Mouse (Mus musculus) frontal cortex, adult (tissue): ENCODE results near the gene Gfer.
"Not testable (repeated sequence)": the region's sequence is repeated elsewhere in the genome, so short reads cannot be mapped to it uniquely, and the experiment has no call there.

Experiments
- ATAC-seq: cut with Nextera tagmentation; 2 replicates; pipeline ENCODE4 v1.9.2; 2017; ENCODE audit warnings: mild to moderate bottlenecking, moderate library complexity, mixed read lengths; ENCODE audit not compliant: low TSS enrichment

The Gfer gene

DNA sequence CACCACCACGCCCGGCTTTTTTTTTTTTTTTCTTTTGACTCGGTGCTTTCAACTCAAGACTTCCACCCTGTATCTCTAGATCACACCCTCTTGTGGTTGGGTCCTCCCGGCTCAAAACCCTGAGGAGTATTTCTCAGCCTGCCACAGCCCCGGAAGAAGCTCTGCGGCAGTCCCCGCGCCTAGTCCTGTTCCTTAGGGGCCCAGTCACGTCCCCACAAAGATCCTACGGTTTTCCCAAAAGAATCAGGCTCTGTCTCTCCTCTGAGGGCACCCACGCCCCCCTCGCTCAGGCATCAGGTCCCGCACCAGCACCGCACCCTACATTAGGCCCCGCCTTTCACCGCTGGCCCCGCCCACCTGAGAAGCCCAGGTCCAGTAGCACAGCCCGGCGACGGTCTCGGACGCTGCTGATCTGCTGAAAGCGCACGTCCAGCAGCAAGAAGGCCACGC lies 8.8 kb downstream of the Gfer start:
- no peak for ATAC-seq

DNA sequence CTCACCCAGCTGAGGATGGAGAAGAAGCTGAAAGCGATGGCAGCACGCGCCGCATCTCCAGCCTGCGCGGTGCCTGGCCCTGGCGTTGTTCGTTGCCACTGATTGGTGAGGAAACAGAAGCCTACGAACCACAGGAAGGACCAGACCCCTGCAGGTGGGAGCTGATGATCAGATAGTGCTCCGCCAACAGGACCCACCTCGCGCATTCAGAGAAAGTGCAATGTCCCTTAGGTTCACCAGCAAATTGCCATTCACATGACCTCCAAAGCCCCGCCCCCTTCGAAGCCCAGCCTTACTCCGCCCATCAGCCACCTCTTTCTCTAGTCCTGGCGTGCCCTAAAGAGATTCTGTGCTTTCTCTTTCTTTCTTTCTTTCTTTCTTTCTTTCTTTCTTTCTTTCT lies 9.4 kb downstream of the Gfer start:
- ATAC-seq = no peak

DNA sequence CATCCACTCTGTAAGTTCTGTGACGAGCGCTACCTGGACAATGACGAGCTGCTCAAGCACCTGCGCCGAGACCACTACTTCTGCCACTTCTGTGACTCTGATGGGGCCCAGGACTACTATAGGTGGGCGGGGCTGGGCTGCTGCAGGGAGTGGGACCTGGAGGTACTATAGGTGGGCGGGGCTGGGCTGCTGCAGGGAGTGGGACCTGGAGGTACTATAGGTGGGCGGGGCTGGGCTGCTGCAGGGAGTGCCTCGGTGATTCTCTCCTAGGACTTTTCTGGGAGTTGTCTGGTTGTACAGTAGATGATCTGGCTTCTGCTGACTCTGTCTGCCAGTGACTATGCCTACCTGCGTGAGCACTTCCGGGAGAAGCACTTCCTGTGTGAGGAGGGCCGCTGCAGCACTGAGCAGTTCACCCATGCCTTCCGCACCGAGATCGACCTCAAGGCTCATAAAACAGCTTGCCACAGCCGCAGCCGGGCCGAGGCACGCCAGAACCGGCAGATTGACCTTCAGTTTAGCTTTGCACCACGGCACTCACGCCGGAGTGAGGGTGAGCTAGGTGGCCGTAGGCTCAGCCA lies 18.4 kb downstream of the Gfer start:
- no peak for ATAC-seq

DNA sequence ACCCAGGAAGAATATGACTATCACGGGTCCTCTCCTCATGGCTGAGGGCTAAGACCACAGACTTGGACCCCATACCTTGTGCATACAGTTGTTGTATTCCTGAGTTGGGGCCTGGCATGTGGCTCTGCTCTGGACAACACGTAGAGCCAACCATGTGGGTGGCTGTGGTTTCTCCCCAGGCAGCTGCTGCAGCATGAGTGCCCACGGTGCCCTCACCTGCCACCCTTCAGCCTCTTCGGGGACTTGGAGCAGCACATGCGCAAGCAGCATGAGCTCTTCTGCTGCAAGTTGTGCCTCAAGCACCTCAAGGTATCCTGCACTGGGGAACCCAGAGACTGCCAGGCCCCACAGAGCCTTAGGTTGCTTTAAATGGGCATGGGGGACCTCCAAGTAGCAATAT lies 19.1 kb downstream of the Gfer start:
- no peak for ATAC-seq

DNA sequence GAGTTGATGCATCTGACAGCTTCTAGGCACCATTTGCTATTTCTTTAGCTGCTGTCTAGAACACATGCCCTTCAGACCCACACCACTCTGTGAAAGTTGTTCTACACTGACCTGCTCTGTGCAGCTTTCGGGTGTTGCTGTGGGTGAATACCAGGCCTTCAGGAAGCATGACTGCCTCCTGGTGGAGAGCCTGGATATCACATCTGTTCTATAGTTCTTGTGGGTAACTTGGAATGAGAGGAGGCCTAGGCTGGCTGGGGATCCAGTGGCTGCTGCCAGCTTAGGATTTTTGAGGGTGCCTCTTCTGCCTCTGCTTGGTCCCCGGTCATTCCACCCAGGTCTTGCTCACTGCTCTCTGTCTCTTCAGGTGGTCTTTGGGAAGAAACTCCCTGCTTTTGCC lies 19.8 kb downstream of the Gfer start:
- ATAC-seq = no peak

DNA sequence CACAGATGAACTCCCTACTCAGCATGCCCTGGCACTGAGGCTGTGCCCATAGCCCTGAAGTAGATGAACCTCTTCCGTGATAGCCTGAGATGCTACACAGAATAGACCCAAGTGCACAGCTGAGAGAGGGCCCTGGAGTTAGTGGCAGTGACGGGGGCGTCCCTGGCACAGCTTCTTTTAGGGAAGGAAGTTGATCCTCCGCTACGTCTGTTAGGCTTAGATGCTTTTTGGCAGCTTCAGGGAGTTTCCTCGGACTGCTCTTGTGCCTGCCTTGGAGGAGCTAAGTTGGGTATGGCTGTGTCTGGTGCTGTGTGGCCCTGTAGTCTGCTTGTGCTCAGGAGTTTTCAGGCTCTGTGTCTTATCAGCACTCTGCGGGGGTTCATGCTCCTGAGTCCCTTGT lies 21.7 kb downstream of the Gfer start:
- peak; percentile 56 for ATAC-seq

DNA sequence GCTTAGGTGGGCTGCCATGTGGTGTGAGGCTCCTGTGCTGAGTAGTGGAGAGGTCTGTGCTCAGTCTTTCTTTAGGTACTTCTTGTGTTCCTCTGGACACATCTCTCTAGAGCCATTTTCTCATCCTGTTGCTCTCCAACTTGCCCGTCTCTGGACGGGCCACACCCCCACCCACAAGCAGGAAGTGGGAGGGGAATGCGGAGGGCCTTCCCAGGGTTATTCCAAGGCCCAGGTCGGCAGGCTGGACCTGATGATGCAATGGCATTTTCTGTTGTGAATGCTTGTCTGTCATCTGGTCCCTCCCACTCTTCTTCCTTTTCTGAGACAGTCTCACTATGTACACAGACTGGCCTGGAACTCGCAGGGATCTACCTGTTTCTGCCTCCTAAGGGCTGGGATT lies 23.8 kb downstream of the Gfer start:
- no peak for ATAC-seq

DNA sequence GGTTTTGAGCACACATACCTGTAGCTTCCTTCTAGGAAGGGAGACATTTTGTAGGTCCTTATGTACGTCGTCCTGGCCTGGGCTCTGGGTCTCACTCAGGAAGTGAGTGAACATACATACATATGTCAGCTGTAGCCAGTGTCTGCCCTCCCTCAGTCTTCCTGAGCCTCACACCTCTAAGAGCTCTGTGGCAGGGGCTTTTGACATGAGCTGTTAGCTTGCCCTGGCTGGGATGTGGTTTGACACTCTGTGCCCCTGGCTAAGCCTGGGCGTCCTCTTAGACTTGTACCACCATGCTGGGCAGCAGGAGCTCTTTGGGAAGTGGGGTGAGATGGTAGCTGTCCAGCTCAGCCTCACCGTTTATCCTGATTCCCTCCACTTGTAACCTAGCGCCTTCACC lies 24.6 kb downstream of the Gfer start:
- no peak for ATAC-seq

DNA sequence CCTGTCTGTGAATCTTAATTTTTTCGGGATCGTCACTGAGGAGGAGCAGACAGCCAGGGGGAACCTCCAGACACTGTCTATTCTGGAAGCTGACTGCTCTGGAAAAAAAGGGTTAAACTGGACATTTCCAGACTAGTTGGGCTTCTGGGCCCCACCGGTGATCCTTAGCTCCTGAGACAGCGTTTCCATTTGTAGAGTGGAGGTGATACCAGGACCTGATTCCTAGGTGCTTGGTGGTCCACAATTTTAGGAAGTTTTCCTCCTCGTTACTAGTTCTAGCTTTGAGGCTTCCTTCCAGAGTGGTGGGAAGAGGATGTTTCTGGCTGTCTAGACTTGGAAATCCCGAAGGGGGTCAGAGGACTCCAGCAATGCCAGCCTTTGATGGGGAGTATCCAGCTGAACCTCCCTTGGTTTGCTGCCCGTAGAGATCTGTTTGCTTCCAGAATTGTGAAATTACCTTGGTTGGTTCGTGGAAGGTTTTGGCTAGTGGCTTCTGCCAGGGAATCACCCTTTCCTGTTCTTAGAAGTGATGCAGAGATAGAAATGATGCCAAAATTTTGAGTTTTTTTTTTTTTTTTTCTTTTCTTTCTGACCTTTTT lies 25.6 kb downstream of the Gfer start:
- no peak for ATAC-seq

DNA sequence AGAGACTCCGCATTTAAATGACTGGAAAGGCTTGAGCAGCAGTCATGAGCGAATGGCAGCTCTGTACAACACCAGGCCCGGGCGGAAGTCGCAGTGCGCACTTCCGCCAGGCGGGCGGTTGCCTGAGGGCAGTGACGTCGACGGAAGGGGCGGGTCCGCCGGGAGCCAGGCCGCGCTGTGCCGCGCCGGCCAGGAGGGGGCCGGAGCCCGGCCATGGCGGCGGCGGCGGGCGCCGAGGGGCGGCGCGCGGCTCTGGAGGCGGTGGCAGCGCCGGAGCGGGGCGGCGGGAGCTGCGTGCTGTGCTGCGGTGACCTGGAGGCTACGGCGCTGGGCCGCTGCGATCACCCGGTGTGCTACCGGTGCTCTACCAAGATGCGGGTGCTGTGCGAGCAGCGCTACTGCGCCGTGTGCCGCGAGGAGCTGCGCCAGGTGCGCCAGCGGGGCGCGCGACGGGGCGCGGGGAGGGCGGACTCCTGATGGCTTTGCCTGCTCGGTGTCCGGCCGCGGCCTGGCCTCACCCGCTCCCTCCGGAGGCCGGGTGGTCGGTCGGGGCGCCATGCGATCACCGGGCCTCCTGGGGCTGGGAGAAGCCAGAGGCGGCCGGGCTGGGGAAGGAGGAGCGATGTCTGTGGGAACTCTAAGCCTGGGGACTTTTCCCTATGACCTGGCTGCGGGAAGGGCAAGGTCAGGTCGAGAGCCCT lies 26.3 kb downstream of the Gfer start, which contains the start of gene Zfp598:
Gene Zfp598, plus strand, starts transcription at position 143 of the 701 bp plus-strand sequence.
- ATAC-seq = peak; percentile 95

DNA sequence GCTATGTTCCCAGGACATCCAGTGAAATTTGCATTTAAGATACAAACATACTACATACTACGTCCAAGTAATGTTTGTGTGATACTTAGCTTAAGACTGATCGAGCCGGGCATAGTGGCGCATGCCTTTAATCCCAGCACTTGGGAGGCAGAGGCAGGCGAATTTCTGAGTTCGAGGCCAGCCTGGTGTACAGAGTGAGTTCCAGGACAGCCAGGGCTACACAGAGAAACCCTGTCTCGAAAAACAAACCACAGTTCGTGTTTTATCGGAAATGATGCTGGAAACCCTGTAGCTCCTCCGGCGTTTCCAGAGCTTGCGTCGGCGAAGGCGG lies 26.8 kb downstream of the Gfer start:
- not testable (repeated sequence) for ATAC-seq

DNA sequence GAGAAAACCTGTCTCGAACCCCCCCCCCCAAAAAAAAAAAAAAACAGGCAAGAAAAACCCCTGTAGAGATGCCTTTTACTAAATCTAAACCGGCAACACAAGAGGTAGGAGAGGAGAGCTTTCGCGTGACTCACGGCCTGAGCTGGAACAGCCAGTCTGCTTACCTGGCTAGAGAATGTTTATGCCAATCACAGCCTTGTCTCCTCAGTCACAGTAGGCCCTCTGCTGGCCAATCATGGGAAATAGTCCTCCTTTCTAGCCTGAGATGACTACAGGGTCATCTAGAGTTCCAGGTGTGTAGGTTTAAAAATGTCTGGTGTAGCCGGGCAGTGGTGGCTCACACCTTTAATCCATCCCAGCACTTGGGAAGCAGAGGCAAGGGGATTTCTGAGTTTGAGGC lies 28.5 kb downstream of the Gfer start:
- ATAC-seq = peak; percentile 25; the same call in 1 of the 2 replicates

DNA sequence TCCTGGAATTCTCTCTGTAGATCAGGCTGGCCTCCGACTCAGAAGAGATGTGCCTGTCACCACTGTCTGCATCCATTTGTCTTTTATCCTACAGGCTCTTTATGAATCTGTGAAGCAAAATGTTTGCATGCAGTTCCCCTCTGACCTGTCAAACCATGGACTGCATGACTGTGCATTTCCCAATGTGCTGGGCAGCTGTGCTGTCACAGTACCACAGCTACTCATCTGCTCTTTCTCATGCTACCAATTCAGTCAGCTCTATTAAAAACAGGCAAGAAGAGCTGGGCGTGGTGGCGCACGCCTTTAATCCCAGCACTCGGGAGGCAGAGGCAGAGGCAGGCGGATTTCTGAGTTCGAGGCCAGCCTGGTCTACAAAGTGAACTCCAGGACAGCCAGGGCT lies 28.9 kb downstream of the Gfer start:
- not testable (repeated sequence) for ATAC-seq

DNA sequence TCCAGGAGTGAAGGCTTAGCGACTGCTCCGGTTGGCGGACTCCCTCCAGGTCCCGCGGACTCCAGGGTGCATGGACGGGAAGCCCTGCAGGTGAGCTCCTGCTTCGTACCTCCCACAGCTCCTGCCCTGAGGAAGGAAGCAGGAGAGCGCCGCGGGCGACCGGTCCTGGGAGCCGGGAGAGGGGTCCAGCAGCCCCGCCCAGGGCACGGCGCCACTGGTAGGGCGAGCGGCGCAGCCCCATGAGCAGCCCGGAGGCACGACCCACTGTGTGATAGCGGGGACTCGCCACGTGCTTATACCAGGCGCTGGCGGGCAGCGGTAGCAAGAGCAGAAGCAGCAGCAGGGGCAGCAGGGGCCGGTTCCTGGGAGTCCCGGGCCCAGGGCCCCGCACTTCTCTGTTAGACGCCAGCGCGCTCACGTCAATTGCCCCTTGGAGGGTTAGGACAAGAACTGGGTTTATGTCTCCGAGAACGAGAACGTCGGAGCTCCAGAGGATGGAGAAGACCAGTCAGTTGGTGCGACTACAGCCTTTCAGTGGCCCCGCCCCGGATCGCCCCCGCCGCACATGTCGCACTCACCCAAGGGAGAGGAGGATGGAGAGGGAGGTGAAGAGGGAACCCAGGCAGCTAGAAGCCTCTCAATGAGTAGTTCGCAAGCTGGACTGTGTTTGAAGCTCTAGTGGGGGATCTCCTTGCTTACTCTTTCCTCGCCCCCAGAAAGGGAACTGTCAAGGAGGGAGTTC lies 37.8 kb downstream of the Gfer start, which contains the start of gene Npw:
Gene Npw, minus strand, starts transcription at position 441 of the 742 bp plus-strand sequence.
- no peak; the same call in 1 of the 2 replicates for ATAC-seq

DNA sequence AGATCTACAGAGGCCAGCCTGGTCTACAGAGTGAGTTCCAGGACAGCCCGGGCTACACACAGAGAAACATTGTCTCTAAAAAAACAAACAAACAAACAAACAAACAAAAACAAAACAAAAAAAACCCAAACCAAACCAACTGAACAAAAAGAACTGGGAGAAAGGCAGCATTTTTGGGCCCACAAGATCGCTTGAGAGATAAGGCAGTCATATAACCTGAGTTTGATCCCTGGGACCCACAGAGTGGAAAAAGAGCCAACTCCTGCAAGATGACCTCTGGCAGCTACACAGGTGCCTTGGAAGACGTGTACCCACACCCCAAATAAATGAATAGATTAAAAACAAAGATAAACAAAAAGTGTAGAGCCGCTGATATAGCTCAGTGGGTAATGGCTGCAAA lies 41.0 kb downstream of the Gfer start:
- ATAC-seq = no peak

DNA sequence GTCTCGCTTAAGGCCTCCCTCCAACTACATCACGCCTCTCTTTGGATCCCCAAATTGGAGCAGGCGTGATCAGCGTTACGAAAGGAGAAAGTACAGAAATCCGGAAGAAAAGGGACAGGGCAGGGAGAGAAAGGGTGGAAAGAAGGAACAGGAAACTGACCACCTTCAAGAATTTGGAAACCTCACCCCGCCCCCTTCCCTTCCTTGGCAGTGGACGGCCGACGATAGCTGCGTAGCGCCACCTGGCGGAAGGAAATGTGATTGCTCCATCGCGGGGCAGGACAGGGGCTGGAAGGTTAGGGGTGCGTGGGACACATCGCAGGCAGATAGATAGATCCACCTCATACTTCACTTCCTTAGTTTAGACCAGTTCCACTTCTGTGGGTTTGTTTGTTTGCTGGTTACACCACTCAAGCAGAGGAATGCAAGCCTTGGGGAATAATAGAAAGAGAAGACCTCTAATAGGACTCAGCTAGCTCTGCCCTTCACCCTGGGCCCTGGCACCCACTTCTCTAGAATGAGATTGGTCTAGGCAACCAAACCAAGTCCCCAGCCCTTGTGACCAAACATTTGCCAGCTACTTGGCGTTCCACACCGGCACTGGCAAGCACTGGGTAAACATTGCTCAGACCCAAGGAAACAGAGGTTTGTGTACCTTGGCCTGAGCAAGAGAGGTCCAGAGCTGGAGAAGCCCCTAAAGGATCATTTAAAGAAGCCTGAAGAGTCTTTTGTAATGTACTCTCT lies 41.8 kb downstream of the Gfer start:
- ATAC-seq = peak; percentile 42; the same call in 1 of the 2 replicates

DNA sequence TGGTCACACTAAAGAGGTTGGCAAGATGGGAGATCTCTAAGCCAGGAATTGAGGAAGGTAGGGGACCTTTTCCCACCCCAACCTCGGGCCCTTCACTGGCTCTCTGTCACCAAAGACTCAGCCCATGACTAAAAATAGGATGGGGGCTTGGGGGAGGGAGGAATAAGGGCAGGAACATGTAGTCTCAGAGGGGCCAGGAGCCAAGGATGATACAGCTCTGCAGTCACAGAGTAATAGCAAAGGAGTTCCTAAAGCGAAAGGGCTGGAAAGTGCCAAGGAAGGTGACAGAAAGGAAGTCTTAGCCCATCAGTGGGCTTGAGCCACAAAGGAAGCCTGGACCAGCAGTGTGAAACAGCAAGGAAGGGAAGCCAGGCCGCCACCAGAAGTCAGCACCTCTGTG lies 44.1 kb downstream of the Gfer start:
- ATAC-seq = no peak

DNA sequence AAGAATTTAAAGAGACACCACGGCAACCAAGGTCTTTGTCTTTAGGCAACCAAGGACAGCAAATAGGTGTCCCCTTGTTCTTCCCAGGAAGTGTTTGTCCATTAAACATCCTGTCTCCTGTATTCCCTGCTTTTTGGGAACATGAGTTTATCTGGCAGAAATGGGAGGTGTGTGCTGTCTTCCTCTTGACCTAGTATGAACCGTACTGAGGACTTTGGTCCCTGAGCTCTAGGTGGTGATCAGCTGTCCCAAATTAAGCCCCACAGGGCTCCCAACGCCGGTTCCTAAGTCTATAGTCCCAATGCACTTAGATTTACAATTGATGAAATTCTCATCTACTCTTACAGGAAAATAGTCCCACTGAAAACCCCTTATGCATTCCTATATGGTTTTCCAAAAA lies 45.2 kb downstream of the Gfer start:
- ATAC-seq = no peak

DNA sequence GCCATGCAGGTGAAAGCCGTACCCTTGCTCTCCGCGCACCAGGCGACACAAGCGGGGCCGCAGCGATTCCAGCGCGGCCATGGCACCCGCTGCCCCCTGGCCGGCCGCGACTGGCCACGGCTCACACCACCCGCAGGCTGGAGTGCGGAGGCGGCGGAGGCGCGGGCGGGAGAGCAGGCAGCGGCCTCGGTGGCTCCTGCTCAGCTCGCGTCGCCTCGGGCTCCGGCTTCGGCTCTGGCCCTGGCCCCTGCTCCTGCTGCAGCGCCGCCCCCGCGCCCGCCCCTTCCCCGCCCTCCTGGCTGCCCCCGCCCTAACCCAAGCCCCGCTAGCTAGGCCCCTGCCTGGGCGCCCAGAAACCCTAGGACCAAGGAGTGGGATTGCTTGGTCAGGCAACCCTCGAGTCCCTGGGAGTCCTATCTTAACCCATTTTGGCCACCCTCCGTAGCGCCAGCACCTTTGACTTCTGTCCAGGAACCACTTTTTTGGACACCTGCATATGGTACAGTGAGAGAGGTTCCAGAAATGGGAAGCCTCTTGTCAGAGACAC lies 45.8 kb downstream of the Gfer start, which contains the start of gene Slc9a3r2:
Gene Slc9a3r2, minus strand, starts transcription at position 258 of the 547 bp plus-strand sequence.
- ATAC-seq = no peak

DNA sequence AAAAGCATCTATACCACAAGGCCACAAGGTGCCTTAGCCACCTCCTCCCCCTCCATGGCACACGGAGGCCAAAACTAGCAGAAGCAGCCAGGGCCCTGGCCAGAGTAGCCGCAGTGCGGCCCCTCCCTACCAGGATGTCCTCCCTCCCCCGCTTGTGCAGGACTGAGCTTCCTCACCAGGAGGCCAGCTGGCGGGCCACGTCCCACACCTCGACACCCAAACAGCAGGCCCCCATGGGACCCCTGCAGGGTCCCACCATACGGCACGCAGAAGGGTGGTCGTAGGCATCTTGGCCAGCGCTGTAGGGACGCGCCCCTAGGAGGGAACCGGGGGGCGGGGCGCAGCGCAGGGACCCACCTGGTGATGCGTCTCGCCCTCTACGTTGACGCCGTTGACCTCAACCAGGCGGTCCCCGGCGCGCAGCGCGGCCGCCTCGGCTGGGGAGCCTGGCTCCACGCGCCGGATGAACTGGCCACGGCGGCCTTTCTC lies 46.3 kb downstream of the Gfer start:
- no peak for ATAC-seq

DNA sequence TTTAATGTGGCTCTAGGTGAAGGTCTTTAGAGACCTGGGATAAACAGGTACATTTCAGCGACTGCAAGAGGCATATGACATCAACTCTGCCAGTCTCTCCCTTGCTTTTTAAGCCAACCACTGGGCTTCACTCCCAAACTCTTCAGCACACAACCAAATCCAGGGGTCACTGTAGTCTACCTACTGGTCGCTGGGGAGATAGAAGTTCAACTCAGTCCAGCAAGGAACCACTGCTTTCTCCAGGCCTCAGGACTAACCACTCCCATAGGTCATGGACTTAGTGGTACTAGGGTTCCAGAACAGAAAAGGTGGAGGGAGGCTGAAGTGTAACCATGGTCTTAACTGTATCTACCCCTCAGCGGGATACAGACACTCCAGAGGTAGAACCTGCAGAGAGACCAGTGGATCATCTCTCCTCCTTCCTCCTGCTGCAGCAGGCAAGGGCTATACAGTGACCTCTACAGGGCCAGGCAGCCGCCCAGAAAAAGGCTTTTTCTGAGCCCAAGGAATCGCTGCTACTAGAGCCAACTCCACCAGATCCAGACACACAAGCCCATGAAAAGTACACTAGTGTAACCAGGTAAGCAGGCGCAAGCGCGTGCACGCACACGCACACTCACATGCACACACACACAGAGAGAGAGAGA lies 47.1 kb downstream of the Gfer start:
- ATAC-seq = no peak
